Mouse (Mus musculus) layer of hippocampus, postnatal 25 days (tissue): Measurements from ENCODE around the gene Gm14781. TPM values are rescaled to one million over a fixed set of nuclear protein-coding genes. Genes with fewer than 3 reads are reported as not detected.
"Not testable (repeated sequence)": the region's sequence is repeated elsewhere in the genome, so short reads cannot be mapped to it uniquely, and the experiment has no call there.

Experiments used
- DNase-seq, 2 experiments: peaks; one replicate each; pipeline ENCODE4 v3.0.0; 2022; ENCODE audit warnings: mixed read lengths in 2 of 2, low spot score in 1 of 2; ENCODE audit errors: extremely low spot score in 1 of 2
- total RNA-seq, 2 experiments: library from RNA; stranded (reverse); gene quantifications; 2 replicates each; pipeline ENCODE4 v1.2.3; 2021

The Gm14781 gene
- not detected for total RNA-seq

DNA sequence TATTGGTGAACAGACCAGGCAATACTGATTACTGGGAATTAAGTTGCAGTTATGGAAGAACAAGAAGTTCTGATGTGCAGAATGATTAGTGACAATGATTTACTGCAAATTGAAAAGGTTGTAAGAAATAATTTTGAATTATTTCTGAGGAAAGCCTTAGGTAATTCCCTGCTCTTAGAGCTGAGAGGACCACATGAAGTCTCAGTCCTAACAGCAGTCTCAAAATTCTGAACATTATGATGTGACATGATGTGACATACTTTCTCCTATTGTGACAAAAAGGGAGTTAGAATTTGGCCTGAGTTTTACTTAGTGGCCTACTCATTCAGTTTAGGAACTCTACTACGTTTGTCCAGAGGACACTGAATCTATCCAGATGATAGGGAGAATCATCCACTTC is at the start of gene Gm14781:
TSS of gene Gm14781 (plus strand) at position 301 of the 400 bp plus-strand sequence.
- DNase-seq = not testable (repeated sequence)

DNA sequence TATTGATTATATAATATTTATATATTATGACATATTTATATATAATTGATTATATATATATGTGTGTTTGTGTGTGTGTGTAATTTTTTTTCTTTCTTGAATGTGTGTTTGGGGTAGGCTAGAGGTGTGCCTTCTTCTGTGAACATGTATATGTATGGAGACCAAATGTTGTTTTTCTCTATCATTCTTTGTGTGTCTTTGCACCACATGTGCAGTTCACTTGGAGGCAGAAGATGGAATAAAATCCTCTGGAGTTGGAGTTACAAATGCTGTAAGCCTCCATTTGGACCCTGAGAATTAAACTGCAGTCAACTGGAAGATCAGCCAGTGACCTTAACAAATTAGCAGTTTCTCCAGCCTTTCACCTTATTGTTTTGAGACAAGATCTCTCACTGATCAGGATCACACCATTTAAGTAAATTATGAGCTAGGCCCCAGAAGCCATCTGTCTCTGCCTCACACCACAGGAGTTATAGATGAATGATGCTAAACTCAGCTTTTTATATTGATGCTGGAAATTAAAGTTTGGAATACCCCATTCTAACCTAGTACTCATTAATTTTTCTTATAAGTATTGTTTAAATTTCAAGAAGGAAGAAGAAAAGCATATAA is 23.1 kb downstream of the Gm14781 start:
- not testable (repeated sequence) for DNase-seq

Other genes with a start within 250 kb of the Gm14781 start
- not detected for gene Gm5072, start 239.7 kb upstream of the Gm14781 start, total RNA-seq
- gene Gm8914, start 152.1 kb upstream of the Gm14781 start, total RNA-seq = not detected
- gene 1700084M14Rik, start 56.3 kb upstream of the Gm14781 start, total RNA-seq = not detected
- not detected for gene Mageb5, start 150.8 kb downstream of the Gm14781 start, total RNA-seq